Mouse (Mus musculus): ENCODE results near the gene Zbtb7b. TPM values are rescaled to one million over a fixed set of nuclear protein-coding genes. Genes with fewer than 3 reads are reported as not detected.
A peak's percentile ranks its signal among the peaks of the same experiment; 100 is the strongest.

Gene Zbtb7b
- polyA plus RNA-seq, 1 experiment: not detected

DNA sequence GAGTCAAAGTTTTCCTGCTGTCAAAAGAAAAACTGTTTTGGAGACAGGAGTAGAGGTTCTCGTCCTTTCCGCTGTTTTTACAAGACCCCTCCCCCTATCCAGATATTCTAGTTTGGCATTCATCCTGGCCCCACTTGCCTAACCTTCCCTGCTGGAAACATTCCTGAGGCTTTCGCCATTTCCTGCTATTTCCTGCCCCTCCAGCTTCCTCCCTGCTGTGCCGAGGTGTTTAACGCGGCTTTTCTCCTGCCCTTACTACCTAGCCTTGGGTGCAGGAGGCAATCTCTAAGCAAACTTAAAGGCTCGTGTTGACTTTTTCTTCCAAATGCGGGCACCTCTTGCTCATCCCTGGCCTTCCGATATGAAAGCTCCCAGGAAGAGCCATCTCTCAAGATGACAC is 25.0 kb upstream of the Zbtb7b start:
- Histone ChIP-seq H3K4me1 (ENCODE audit: control insufficient read depth, insufficient read depth, low read length) (peaks cover 17% of the 10 kb centered on the region), H3K4me3 (ENCODE audit: insufficient read depth, low read depth, low read length) (peak overlapping the region; percentile 61; the same call in 1 of the 2 replicates), H3K27ac (ENCODE audit: insufficient read depth, low read depth, low read length) (0 out of 2 replicates have a peak overlapping the region, but pooled peaks have one; percentile 68)
- 10% methylated on average over 9 of the region's 9 CpGs for WGBS
- TF ChIP-seq POLR2A (IDR thresholded peaks at IDR 0.05; ENCODE audit: insufficient read depth, low read depth, low read length) (no peak), CTCF (IDR thresholded peaks at IDR 0.05; ENCODE audit: insufficient read depth, low read depth, low read length) (no peak)

DNA sequence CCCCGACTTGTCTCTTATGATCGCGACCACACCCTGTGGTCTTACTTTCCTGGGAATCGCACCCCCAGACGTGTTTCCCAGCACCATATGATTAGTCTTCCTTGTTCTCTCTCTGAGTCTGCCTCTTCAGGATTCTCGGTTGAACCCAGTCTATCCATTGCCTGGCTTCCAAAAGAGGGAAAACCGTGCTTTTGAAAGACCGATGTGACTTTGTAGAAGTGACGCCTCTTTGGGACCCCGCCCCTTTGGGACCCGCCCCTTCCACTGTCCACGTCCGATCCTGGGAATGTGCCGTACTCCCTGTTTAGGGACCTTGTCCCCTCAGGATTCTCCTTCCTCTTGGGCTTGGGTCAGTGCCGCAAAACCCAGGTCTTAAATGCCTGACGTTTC is 24.3 kb upstream of the Zbtb7b start:
- WGBS: under 1% methylated on average over 16 of the region's 16 CpGs
- peaks cover 17% of the 10 kb centered on the region for H3K4me1 ChIP-seq (ENCODE audit: control insufficient read depth, insufficient read depth, low read length)
- TF ChIP-seq POLR2A (IDR thresholded peaks at IDR 0.05; ENCODE audit: insufficient read depth, low read depth, low read length) (peak; percentile 14; the same call in 1 of the 2 replicates), CTCF (IDR thresholded peaks at IDR 0.05; ENCODE audit: insufficient read depth, low read depth, low read length) (no peak)
- H3K27ac ChIP-seq (ENCODE audit: insufficient read depth, low read depth, low read length): peak overlapping the region; percentile 68
- peak overlapping the region; percentile 61 for H3K4me3 ChIP-seq (ENCODE audit: insufficient read depth, low read depth, low read length)

DNA sequence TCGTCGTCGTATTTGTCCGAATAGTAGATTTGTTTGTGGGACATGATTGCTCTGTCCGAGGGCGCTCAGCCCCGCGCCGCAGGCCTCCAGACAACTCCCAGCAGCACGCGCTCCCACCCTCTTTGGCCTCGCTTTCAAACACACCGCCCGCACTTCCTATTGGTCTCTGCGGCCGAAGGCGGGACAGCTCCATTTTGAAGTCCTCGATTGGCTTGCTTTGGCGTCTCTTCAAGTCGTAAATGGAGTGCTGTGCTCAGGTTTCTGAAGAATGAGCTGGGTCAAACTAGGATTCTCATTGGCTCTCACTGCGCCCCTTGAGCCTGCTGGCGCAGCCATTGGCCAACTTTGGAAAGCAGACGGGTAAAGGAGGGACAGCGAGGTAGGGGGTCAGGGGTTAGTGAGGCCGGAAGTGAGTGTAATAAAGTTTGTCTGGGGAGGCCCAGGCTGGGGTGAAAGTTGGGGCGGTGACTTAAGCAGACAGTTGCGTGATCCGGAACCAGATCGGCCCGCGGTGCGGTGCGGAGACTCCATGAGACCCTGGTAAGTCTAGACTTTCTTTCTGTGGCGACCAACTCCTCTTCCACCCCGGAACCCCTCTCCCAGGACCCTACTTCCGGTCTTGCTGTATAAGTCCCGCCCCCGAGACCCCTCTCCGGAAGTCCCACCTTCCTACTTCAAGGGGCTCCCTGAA is 23.7 kb upstream of the Zbtb7b start, which contains the start of the genes Cks1b and Shc1:
Gene Cks1b (minus strand): TSS at position 214 of the 691 bp plus-strand sequence.
Gene Shc1 (plus strand): TSS at position 274 of the 691 bp plus-strand sequence.
- TF ChIP-seq POLR2A (IDR thresholded peaks at IDR 0.05; ENCODE audit: insufficient read depth, low read depth, low read length) (no peak; the same call in 1 of the 2 replicates), CTCF (IDR thresholded peaks at IDR 0.05; ENCODE audit: insufficient read depth, low read depth, low read length) (no peak)
- Histone ChIP-seq H3K4me1 (ENCODE audit: control insufficient read depth, insufficient read depth, low read length) (peaks cover 17% of the 10 kb centered on the region), H3K4me3 (ENCODE audit: insufficient read depth, low read depth, low read length) (peak within 1 kb of the TSS; percentile 61), H3K27ac (ENCODE audit: insufficient read depth, low read depth, low read length) (peak within 1 kb of the TSS; percentile 68)
- WGBS: under 1% methylated on average over 39 of the region's 39 CpGs

DNA sequence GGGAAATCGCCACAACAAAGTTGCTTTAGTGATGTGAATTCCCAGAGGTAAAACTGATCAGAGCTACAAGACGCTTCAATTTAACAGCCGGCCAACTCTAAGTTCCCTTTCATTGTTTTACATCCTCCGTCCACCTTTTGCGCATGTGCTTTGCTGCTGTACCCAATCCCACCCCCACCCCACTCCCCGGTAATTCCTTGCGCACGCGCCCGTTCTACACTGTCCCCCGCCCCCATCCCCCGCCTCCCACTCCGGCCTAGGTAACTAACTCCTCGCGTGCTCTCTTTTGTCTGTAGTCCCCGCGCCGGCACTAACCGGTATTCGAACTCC is 23.2 kb upstream of the Zbtb7b start:
- Histone ChIP-seq H3K4me3 (ENCODE audit: insufficient read depth, low read depth, low read length) (peak overlapping the region; percentile 61), H3K4me1 (ENCODE audit: control insufficient read depth, insufficient read depth, low read length) (peaks cover 17% of the 10 kb centered on the region), H3K27ac (ENCODE audit: insufficient read depth, low read depth, low read length) (no peak overlapping the region)
- TF ChIP-seq CTCF (IDR thresholded peaks at IDR 0.05; ENCODE audit: insufficient read depth, low read depth, low read length): no peak
- TF ChIP-seq POLR2A (IDR thresholded peaks at IDR 0.05; ENCODE audit: insufficient read depth, low read depth, low read length): no peak
- under 1% methylated on average over 20 of the region's 20 CpGs for WGBS

DNA sequence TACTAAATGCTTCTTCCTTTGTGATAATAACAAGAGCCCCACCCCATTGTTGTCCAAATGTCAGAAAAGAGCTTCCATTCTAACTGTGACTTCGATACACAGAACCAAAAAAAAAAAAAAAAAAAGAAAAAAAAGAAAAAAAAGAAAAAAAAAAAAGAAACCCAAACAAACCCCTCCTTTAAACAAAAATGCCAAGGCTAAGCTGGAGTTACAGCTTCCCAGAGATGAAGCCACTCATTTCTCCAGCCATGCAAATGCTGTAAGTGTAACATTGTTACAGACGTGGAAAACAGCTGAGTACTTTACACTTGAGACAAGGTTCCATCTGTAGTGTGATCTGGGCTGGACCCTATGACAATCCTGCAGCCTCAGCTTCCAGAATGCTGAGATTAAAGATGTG is 22.6 kb upstream of the Zbtb7b start:
- Histone ChIP-seq H3K4me3 (ENCODE audit: insufficient read depth, low read depth, low read length) (no peak overlapping the region), H3K4me1 (ENCODE audit: control insufficient read depth, insufficient read depth, low read length) (peaks cover 16% of the 10 kb centered on the region), H3K27ac (ENCODE audit: insufficient read depth, low read depth, low read length) (no peak overlapping the region)
- TF ChIP-seq POLR2A (IDR thresholded peaks at IDR 0.05; ENCODE audit: insufficient read depth, low read depth, low read length) (no peak), CTCF (IDR thresholded peaks at IDR 0.05; ENCODE audit: insufficient read depth, low read depth, low read length) (no peak)
- WGBS: 21% methylated on average over 2 of the region's 2 CpGs

DNA sequence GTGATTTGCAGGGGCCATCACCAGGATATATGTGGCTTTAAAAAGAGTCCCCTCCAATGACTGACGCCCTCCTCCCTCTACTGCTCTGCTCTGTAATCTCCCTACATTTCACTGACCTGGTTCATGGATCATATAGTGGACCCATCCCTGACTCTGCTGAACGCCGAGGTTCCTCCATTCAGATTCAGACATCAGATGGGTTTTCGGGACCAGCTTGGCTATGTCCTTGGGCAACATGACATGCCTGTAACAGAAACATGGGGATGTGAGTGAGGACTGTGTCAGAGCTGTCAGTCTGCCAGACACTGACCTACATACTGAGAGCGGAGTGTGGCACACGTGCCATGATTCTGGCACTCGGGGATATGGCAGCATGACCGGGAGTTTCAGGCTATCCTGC is 21.6 kb upstream of the Zbtb7b start:
- H3K27ac ChIP-seq (ENCODE audit: insufficient read depth, low read depth, low read length): no peak overlapping the region
- no peak overlapping the region for H3K4me3 ChIP-seq (ENCODE audit: insufficient read depth, low read depth, low read length)
- peaks cover 8% of the 10 kb centered on the region for H3K4me1 ChIP-seq (ENCODE audit: control insufficient read depth, insufficient read depth, low read length)
- TF ChIP-seq POLR2A (IDR thresholded peaks at IDR 0.05; ENCODE audit: insufficient read depth, low read depth, low read length) (no peak), CTCF (IDR thresholded peaks at IDR 0.05; ENCODE audit: insufficient read depth, low read depth, low read length) (no peak)
- WGBS: 92% methylated on average over 8 of the region's 8 CpGs

DNA sequence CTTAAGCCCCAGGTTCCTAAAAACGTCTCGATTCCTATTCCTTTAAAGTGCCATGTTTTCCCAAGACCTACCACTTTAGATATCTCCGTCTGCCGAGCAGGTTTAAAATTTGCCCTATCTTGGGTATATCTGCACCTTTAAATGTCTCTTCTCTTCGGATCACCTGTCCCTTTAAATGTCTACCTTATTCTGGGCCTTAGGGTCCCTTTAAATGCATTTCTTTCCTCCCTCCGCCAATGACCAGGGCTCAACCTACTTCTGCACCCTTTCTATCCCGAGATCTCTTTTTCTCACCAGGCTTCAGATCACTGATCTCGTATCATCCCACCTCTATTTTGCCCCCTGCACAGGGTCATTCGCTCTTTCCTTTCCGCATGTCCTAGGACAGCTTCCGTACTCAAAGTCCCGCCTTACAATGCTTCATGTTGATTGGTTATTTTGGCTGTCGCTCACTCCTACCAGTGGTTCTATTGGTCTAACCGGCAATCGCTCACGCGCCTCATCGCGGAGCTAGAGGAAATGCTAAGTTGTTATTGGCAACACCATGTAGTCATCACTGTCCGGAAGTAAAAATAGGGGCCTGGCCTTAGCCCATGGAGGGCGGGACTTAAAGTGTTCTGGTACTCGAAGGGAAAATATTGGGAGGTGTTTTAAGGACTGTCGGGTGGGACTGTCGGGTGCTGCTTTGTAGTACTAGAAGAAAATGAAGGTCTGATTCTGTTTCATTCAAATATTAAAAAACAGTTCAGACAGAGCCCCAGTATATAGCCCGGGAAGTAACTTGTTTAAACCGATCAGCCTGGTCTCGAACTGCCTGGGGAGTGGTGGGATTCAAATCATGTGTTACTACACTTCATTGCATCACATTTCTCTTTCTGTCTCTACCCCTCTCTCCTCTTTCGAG is 17.2 kb upstream of the Zbtb7b start, which contains the start of gene Flad1:
Gene Flad1 (minus strand): TSS at position 381 of the 904 bp plus-strand sequence.
- no peak for TF ChIP-seq CTCF (IDR thresholded peaks at IDR 0.05; ENCODE audit: insufficient read depth, low read depth, low read length)
- no peak for TF ChIP-seq POLR2A (IDR thresholded peaks at IDR 0.05; ENCODE audit: insufficient read depth, low read depth, low read length)
- Histone ChIP-seq H3K4me1 (ENCODE audit: control insufficient read depth, insufficient read depth, low read length) (peaks cover 15% of the 10 kb centered on the region), H3K4me3 (ENCODE audit: insufficient read depth, low read depth, low read length) (peak within 1 kb of the TSS; percentile 62), H3K27ac (ENCODE audit: insufficient read depth, low read depth, low read length) (peak within 1 kb of the TSS; percentile 87)
- 3% methylated on average over 28 of the region's 28 CpGs for WGBS

DNA sequence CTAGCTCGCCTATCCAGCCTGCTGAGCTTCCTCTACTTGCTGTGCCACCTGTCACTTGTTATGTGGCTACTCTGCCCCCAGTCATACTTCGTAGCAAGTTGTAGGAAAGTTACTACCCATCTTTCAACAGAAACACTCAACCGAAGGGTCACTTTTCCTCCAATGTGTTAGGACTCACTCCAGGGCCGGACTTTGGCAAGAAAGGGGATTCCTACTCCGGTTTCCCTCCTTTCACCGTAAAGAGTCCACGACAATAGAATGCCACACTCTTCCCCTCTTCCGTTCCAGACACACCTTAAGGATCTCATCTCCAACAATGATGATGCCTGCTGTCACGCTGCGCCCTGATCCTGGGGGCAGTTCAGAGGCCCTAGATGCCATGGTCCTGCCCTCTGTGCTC is 16.3 kb upstream of the Zbtb7b start:
- TF ChIP-seq CTCF (IDR thresholded peaks at IDR 0.05; ENCODE audit: insufficient read depth, low read depth, low read length) (no peak), POLR2A (IDR thresholded peaks at IDR 0.05; ENCODE audit: insufficient read depth, low read depth, low read length) (no peak)
- Histone ChIP-seq H3K4me1 (ENCODE audit: control insufficient read depth, insufficient read depth, low read length) (peaks cover 15% of the 10 kb centered on the region), H3K4me3 (ENCODE audit: insufficient read depth, low read depth, low read length) (peak overlapping the region; percentile 62), H3K27ac (ENCODE audit: insufficient read depth, low read depth, low read length) (no peak overlapping the region)
- 75% methylated on average over 10 of the region's 10 CpGs for WGBS

DNA sequence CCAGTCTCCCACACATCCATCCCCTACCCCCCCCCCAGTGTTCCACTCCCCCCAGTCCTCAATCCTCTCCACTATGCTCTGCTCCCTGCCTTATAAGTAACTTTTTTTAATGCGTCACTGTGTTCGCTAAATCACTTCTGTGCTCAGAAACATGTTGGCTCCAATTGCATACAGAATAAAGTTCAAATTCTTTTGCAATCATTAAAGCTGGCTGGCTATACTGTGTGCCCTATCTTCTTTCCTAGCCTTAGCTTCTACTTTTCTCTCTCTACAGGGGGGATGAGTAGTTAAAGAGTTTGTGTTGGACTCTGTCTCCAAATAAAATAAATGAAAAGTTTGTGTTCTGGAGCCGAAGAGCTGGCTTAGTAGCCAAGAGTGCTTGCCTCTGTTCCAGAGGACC is 15.1 kb upstream of the Zbtb7b start:
- no peak for TF ChIP-seq POLR2A (IDR thresholded peaks at IDR 0.05; ENCODE audit: insufficient read depth, low read depth, low read length)
- no peak for TF ChIP-seq CTCF (IDR thresholded peaks at IDR 0.05; ENCODE audit: insufficient read depth, low read depth, low read length)
- Histone ChIP-seq H3K4me1 (ENCODE audit: control insufficient read depth, insufficient read depth, low read length) (peaks cover 15% of the 10 kb centered on the region), H3K4me3 (ENCODE audit: insufficient read depth, low read depth, low read length) (no peak overlapping the region), H3K27ac (ENCODE audit: insufficient read depth, low read depth, low read length) (no peak overlapping the region)
- 95% methylated on average over 3 of the region's 3 CpGs for WGBS
